Mouse (Mus musculus): Measurements from ENCODE around the gene 2310009B15Rik.

- TF ChIP-seq MYOG (IDR thresholded peaks at IDR 0.05; ENCODE audit: control insufficient read depth, extremely low read depth, insufficient read length) (no peak), USF1 (IDR thresholded peaks at IDR 0.05; ENCODE audit: low read depth) (no peak)
These were observed 49.6 kb upstream of the 2310009B15Rik start for GRCm38 (mm10) chr1:138906256-138906655.
